Mouse (Mus musculus) liver, embryonic 14.5 days (tissue): ENCODE data around the gene Aaas. TPM values are rescaled to one million over a fixed set of nuclear protein-coding genes. Genes with fewer than 3 reads are reported as not detected.

ENCODE experiments used
- ATAC-seq: fragments of 200-750 bp; cut with Nextera tagmentation; 2 replicates; pipeline ENCODE4 v1.8.0; 2017; ENCODE audit warnings: moderate number of reproducible peaks, mild to moderate bottlenecking, moderate library complexity; ENCODE audit not compliant: insufficient read depth
- DNase-seq, 3 experiments: peaks; one replicate each; pipeline ENCODE4 v3.0.0-alpha.2; 2012 to 2013; ENCODE audit warnings: low read depth in 3 of 3, low spot score in 3 of 3
- H3K27ac ChIP-seq: fragments of 300-500 bp; sonication (generic); 2 replicates; pipeline ENCODE4 v1.5.1; 2014; ENCODE audit warnings: moderate library complexity, mild to moderate bottlenecking, control low read depth, inconsistent platforms
- H3K27me3 ChIP-seq: fragments of 300-500 bp; sonication (generic); 2 replicates; pipeline ENCODE4 v1.6.1; 2014; ENCODE audit warnings: mild to moderate bottlenecking, low read length, moderate library complexity; ENCODE audit not compliant: control insufficient read depth, insufficient read depth
- H3K36me3 ChIP-seq: fragments of 300-500 bp; sonication (generic); replicated peaks from 2 replicates; pipeline ENCODE4 v1.6.1; 2014; ENCODE audit warnings: low read depth; ENCODE audit not compliant: control insufficient read depth, insufficient read depth
- H3K4me1 ChIP-seq, 2 experiments: fragments of 200-500 bp in 1 of 2; fragments of 300-500 bp in 1 of 2; sonication (generic) in 1 of 2; replicated peaks; 2 replicates each; pipeline ENCODE4 v1.6.1; 2012 to 2014; ENCODE audit warnings: antibody characterized with exemption in 1 of 2, inconsistent platforms in 1 of 2, low read length in 1 of 2; ENCODE audit not compliant: control insufficient read depth in 2 of 2, insufficient read depth in 2 of 2
- H3K4me2 ChIP-seq: fragments of 300-500 bp; sonication (generic); 2 replicates; pipeline ENCODE4 v1.6.1; 2014; ENCODE audit warnings: low read depth, mild to moderate bottlenecking, control low read depth, moderate library complexity
- H3K4me3 ChIP-seq, 2 experiments: fragments of 200-500 bp in 1 of 2; fragments of 300-500 bp in 1 of 2; sonication (generic) in 1 of 2; 2 replicates each; pipeline ENCODE4 v1.5.1; 2012 to 2014; ENCODE audit warnings: low read depth in 2 of 2, low read length in 2 of 2, mild to moderate bottlenecking in 2 of 2, control low read depth in 1 of 2, inconsistent platforms in 1 of 2, moderate library complexity in 1 of 2; ENCODE audit not compliant: insufficient read depth in 1 of 2
- H3K9ac ChIP-seq: fragments of 300-500 bp; sonication (generic); replicated peaks from 2 replicates; pipeline ENCODE4 v1.6.1; 2014; ENCODE audit warnings: mild to moderate bottlenecking, control low read depth, moderate library complexity
- H3K9me3 ChIP-seq: fragments of 300-500 bp; sonication (generic); 2 replicates; pipeline ENCODE4 v1.6.1; 2016; ENCODE audit warnings: low read length, mixed read lengths; ENCODE audit not compliant: control insufficient read depth
- CTCF ChIP-seq: IDR thresholded peaks from 2 replicates; pipeline ENCODE4 v1.5.1; 2016; ENCODE audit warnings: antibody characterized with exemption, low read depth, control low read depth
- EP300 ChIP-seq: IDR thresholded peaks from 2 replicates; pipeline ENCODE4 v1.6.1; 2016; ENCODE audit warnings: antibody characterized with exemption, low read depth
- WGBS: fragments of 180-500 bp; shearing (Covaris S2); extraction: QIAGEN DNeasy Blood & Tissue Kit; methylation state at CpG from one replicate; pipeline ENCODE4 v1.1.7; 2014; ENCODE audit not compliant: insufficient replicate concordance; 5-methylcytosine and 5-hydroxymethylcytosine counted together
- polyA plus RNA-seq, 2 experiments: library from polyadenylated mRNA; depleted of rRNA in 1 of 2; stranded (reverse) in 1 of 2; unstranded in 1 of 2; fragments of >200 nt; fragmentation: Nextera tagmentation in 1 of 2; extraction: Ambion mirVana in 1 of 2; gene quantifications; 2 replicates each; pipeline versions ENCODE4 v1.2.1 to v1.2.3; 2012 to 2014

The Aaas gene
- polyA plus RNA-seq, 2 experiments: 33.7 to 44.3 TPM

DNA sequence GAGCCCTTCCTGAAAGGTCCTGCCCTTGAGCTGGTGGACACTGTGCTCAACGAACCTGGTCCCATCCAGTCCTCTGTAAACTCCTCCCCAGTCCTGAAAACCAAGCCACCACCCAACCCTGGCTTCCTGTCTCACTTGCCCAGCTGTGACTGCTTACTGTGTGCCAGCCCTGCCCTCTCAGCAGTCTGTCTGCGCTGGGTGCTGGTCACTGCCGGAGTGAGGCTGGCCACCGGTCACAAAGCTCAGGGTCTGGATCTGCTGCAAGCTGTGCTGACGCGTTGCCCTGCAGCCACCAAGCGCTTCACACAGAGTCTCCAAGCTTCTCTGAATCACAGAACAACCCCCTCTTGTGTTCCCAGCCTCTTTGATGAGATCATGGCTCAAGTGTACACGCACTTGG lies 35.3 kb downstream of the Aaas start:
- Histone ChIP-seq H3K27me3 (no peaks in the 10 kb centered on the region), H3K4me3 (no peak overlapping the region), H3K9ac (no peak overlapping the region), H3K9me3 (no peaks in the 10 kb centered on the region), H3K4me2 (no peak overlapping the region), H3K27ac (no peak overlapping the region), H3K36me3 (peaks cover 88% of the 10 kb centered on the region), H3K4me1 (no peaks in the 10 kb centered on the region)
- no peak for DNase-seq
- no peak for TF ChIP-seq EP300
- TF ChIP-seq CTCF: no peak
- 91% methylated on average over 8 of the region's 8 CpGs for WGBS
- no peak for ATAC-seq

DNA sequence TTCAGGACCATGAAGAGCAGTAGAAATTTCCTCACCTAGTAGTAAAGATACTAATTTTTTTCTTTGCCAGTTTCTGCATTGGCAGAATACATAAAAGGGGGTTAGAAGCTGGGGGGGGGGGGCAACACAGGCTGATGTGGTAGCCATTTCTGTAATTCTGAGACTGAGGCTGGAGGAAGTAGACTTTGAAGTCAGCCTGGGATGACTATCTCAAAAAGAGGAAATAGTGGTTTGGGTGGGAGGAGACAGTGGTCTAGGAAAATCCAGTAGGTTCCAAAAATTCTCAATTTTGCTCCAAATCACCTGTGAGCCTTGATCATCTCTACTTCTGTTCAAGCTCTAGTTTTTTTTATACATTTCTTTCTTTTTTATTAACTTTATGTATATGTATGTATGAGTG lies 39.1 kb downstream of the Aaas start:
- Histone ChIP-seq H3K36me3 (peaks cover 90% of the 10 kb centered on the region), H3K27ac (no peak overlapping the region), H3K4me2 (no peak overlapping the region), H3K9ac (no peak overlapping the region), H3K4me3 (no peak overlapping the region), H3K27me3 (no peaks in the 10 kb centered on the region), H3K4me1 (no peaks in the 10 kb centered on the region), H3K9me3 (no peaks in the 10 kb centered on the region)
- no peak for ATAC-seq
- no peak for DNase-seq
- TF ChIP-seq EP300: no peak

DNA sequence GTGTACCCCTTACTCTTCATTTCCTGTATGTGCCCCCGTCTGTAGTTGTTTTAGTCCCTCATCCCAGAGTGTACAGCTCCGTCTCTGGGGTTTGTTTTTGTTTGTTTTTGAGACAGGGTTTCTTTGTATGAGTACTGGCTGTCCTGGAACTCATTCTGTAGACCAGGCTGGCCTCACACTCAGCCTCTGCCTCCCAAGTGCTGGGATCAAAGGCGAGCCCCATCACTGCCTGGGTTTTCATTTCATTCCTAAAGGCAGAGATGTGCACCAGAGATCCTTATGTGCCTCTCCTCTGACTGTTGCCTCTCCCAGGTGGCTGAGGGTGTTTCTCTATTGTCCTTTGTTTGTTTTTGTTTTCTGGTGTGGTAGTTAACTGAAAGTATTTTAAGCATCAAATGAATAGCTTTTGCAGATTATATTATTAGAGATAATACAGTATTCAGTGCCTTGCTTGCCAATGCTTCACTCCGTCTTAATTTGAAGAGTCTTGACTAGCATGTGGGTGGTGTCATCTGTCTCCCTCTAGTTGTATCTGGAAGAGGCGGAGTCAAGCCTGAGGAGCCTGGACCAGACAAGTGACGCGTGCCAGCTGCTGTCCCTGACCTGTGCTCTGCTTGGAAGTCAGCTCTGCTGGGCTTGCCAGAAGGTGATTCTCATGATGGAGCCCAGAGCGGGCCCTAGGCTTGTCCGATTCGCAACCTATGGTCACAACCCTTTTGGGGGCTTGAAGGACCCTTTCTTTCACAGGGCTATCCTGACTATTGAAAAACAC lies 40.3 kb downstream of the Aaas start:
- no peak for TF ChIP-seq EP300
- TF ChIP-seq CTCF: no peak
- H3K9me3 ChIP-seq: no peaks in the 10 kb centered on the region
- peaks cover 90% of the 10 kb centered on the region for H3K36me3 ChIP-seq
- DNase-seq (no peak), ATAC-seq (no peak)
- no peak overlapping the region for H3K9ac ChIP-seq
- no peak overlapping the region for H3K27ac ChIP-seq
- no peak overlapping the region for H3K4me3 ChIP-seq
- H3K4me1 ChIP-seq: no peaks in the 10 kb centered on the region
- WGBS: 78% methylated on average over 10 of the region's 10 CpGs
- H3K4me2 ChIP-seq: no peak overlapping the region
- H3K27me3 ChIP-seq: no peaks in the 10 kb centered on the region

DNA sequence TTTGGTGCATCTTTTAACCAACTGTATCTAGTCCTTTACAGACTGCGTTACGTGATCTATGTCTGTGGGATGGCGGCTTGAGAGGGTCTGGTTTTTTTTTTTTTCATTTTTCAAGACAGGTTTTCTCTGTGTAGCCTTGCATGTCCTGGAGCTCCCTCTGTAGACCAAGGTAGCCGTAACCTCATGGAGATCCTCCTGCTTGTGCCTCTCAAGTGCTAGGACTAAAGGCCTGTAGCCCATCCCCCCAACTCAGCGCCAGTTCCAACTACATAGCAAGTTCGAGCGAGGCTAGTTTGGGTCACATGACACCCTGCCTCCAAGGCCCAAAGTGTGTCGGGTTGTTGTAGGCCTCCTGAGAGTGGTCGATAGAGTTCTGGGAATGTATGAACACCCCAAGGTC lies 41.9 kb downstream of the Aaas start:
- H3K36me3 ChIP-seq: peaks cover 91% of the 10 kb centered on the region

DNA sequence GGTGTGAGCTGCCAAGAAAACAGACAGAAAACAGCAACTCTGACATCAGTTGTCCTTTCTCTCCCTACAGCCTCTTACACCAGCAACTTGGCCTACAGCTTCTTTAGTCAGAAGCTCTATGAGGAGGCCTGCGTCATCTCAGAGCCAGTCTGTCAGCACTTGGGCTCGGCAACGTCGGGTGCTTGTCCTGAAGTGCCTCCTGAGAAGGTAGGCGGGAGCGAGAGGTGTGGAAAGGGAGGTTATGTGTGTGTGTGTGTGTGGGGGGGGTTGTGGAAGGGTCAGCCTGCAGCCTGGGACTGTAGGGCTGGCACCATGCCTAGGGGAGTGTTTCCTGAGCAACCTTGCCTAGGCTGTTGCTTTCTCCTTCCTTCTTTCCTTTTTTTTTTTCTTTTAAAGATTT lies 48.0 kb downstream of the Aaas start:
- Histone ChIP-seq H3K9ac (no peak overlapping the region), H3K4me2 (no peak overlapping the region), H3K9me3 (no peaks in the 10 kb centered on the region), H3K4me1 (no peaks in the 10 kb centered on the region), H3K27ac (no peak overlapping the region), H3K4me3 (no peak overlapping the region), H3K36me3 (peaks cover 85% of the 10 kb centered on the region), H3K27me3 (no peaks in the 10 kb centered on the region)
- TF ChIP-seq CTCF (no peak), EP300 (no peak)
- ATAC-seq (no peak), DNase-seq (no peak)
- 86% methylated on average over 6 of the region's 6 CpGs for WGBS

More for the DNA sequence above, 41.9 kb downstream of the Aaas start:
- no peak overlapping the region for H3K4me3 ChIP-seq
- 82% methylated on average over 9 of the region's 9 CpGs for WGBS
- no peak overlapping the region for H3K4me2 ChIP-seq
- no peaks in the 10 kb centered on the region for H3K4me1 ChIP-seq
- no peaks in the 10 kb centered on the region for H3K9me3 ChIP-seq
- H3K27me3 ChIP-seq: no peaks in the 10 kb centered on the region
- H3K27ac ChIP-seq: no peak overlapping the region
- DNase-seq (no peak), ATAC-seq (no peak)
- TF ChIP-seq CTCF (no peak), EP300 (no peak)
- H3K9ac ChIP-seq: no peak overlapping the region
